Mouse (Mus musculus): Measurements from ENCODE around the gene Smc1a. TPM values are rescaled to one million over a fixed set of nuclear protein-coding genes. Genes with fewer than 3 reads are reported as not detected.
"Not testable (repeated sequence)": the region's sequence is repeated elsewhere in the genome, so short reads cannot be mapped to it uniquely, and the experiment has no call there.

Smc1a gene
- total RNA-seq (2017) = 293 and 367 TPM in 2 replicates

- peak; percentile 87 for ATAC-seq (replicated peaks; ENCODE audit: low read depth, poor library complexity, severe bottlenecking)
Measured at GRCm38 (mm10) chrX:152016151-152017145, at the start of gene Smc1a, which contains the start of gene Ribc1. Gene Smc1a (plus strand): TSS chrX:152016428. Gene Ribc1 (minus strand): TSS chrX:152016295.

GRCm38 (mm10) chrX:151999006-151999710, 17.1 kb upstream of the Smc1a start:
- no peak for ATAC-seq (replicated peaks; ENCODE audit: low read depth, poor library complexity, severe bottlenecking)

DNA sequence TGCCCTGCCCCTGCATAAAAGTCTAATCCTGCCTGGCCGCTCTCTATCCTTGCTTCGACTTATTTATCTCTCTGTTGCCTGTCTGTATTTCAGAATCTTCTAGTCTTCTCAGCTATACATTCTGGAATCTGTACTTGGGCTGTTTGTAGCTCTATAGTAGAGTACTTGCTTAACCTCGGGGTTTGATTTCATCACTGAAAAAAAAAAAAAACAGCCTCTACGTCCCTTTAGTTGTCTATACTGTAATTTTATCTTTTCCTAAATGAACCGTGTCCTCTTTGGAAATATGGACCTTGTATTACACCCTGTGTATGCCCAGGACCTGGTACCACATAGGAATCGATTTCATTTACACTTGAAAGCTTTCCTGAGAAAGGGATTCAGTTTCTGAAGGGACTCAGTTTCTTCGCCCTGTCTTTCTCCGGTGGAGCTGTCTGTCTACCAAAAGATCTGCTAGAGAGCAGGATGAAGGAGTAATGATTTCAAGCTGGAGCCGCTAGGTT, 15.0 kb upstream of the Smc1a start:
- ATAC-seq (replicated peaks; ENCODE audit: low read depth, poor library complexity, severe bottlenecking) = no peak

- ATAC-seq (replicated peaks; ENCODE audit: low read depth, poor library complexity, severe bottlenecking) = peak; percentile 100
Measured at GRCm38 (mm10) chrX:152001737-152002710, 14.2 kb upstream of the Smc1a start, which contains the start of gene Hsd17b10. Gene Hsd17b10 (plus strand): TSS chrX:152001845.

DNA sequence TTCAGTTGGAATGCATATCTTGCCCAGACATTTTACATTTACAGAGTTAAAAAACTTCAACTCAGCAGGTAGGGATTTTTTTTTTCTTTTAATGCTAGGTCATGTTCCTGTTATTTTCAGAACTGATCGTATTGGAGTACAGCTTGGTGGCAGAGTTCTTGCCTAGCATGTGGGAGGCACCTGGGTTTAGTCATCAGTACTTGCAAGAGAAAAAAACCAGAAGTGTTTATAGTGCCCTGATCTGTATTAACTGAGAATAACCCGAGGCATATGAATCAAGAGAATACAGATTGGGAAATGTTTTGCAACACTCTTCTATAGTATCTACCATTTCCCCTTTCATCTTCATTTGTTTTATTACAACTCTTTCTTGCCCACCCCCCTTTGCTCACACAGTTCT, 13.4 kb upstream of the Smc1a start:
- no peak for ATAC-seq (replicated peaks; ENCODE audit: low read depth, poor library complexity, severe bottlenecking)

GRCm38 (mm10) chrX:152007863-152008262, 8.4 kb upstream of the Smc1a start:
- peak; percentile 50; the same call in 1 of the 2 replicates for ATAC-seq (replicated peaks; ENCODE audit: low read depth, poor library complexity, severe bottlenecking)

DNA sequence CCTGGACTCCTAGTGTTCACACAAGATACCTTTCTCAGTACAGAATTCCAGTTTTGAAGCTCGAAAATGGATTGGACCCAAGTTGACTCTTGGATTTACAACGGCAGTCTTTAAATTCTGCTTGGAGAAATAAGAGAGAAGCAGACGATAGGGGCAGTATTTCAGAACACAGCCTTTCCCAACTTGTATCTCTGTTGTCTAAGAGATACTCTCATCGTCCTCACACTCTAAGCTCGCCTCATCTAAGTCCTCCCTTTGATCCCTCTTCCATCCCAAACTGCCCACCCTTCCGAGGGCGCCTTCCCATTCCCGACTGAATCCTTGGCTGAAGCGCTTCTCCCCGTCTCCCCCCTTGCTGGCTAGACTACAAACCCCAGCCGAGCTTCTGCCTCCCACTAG, 477 bp upstream of the Smc1a start:
- ATAC-seq (replicated peaks; ENCODE audit: low read depth, poor library complexity, severe bottlenecking) = peak; percentile 10

DNA sequence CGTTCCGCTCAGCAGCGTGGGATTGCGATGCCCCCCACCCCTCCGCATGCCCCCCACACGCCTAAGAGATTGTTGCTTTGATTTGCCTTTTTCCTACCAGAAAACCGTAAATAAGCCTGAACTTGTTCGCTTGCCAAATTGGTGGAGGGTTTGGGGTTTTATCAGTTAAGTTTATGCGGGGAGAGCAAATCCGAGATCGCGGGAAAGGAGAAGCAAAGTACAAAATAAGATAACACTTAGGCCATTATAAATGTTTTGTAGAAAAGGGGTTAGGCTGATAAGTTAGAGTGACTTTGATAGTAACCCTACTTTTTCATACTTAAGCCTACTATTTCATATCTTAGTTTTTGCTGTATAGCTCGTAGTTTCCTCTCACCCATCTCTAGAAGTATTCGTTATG, 958 bp downstream of the Smc1a start:
- no peak for ATAC-seq (replicated peaks; ENCODE audit: low read depth, poor library complexity, severe bottlenecking)

- no peak for ATAC-seq (replicated peaks; ENCODE audit: low read depth, poor library complexity, severe bottlenecking)
Measured at GRCm38 (mm10) chrX:152019294-152019693, 3.1 kb downstream of the Smc1a start.

DNA sequence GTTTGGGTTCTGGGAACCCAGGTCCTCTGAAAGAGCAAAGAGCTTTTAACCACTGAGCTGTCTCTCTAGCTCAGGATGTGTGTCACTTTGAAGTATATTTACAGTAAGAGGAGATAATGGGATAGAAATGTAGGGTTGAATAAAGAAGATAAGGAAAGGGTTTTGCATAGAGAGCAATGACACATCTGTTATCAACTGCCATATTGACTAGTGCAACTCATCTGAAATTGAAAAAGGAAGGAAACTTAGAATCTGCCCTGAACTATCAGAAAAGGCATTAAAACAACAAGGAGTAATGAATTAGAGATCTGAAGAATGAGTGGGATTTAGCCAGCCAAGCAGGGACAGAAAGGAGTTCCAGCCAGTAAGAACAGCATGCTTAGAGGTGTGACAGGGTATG, 23.6 kb downstream of the Smc1a start:
- ATAC-seq (replicated peaks; ENCODE audit: low read depth, poor library complexity, severe bottlenecking) = peak; percentile 47; the same call in 1 of the 2 replicates

DNA sequence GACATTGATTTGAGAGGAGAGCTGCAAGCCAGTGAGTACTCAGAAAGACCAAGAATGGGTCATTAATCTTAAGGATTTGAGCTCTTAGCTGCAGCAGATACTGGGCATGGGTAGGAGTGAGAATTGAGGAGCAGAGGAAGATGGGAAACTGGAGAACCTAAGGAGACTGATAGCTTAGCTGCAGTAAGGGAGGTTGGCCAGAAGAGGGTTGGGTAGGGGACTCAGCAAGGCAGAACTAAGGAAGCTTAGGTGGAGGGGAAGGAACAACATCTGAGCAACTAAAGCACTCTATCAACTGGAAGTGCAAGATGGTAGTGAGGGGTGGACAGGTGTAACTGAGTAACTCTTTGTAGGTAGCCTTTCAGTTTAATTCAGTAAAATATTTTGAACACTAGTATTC, 31.0 kb downstream of the Smc1a start:
- no peak for ATAC-seq (replicated peaks; ENCODE audit: low read depth, poor library complexity, severe bottlenecking)

DNA sequence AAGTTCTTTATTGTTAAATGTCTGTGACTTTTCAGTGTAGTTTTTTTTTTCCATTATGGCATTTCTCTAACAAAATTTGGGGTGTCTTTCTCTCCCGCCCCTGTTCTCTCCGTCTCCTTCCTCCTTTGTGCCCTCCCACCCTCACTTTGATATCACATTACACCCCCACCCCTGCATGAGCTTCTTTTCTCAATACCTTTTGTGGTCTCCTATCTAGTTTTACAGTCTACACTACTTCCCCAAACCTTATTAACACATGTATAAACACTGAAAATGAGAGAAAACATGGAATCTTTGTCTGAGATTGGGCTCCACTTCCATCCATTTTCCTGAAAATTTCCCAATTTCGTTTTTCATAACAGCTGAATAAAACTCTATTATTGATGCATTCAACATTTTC, 36.3 kb downstream of the Smc1a start:
- ATAC-seq (replicated peaks; ENCODE audit: low read depth, poor library complexity, severe bottlenecking) = no peak

DNA sequence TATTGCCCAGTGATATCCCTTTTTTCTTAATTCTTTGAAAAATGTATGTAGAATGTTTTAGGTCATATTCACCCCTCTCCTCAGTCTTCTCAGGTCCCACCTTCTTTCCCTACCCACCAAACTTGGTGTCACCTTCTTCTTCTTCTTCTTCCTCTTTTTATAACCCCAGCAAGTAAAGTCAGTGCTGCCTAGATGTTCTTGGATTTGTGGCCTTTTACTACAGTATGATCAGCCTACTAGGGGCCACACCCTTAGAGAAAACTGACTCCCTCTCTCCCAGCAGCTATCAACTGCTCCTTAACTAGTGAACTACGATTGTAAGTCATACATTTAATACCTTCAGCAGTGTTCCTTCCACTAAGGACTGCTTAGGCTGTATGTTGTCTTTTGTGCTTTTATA, 37.9 kb downstream of the Smc1a start:
- no peak for ATAC-seq (replicated peaks; ENCODE audit: low read depth, poor library complexity, severe bottlenecking)

DNA sequence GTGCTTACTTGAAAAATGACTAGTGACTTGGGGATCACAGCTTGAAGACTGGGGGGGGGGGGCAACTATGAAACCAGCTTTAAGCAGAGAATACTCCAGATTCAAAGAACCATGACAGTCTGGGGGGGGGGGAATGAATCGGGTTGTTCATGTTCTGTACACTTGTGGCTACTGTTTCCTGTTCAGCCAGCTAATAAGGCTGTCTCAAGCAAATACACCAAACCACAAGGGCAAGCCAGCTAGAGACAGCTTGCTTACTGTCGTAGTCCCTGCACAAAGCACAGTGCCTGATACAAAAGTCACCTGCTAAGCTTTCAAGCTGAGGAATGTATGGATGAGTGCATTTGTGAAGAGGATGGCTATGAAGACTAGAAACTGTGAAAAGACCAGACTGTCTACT, 49.4 kb downstream of the Smc1a start:
- peak; percentile 80 for ATAC-seq (replicated peaks; ENCODE audit: low read depth, poor library complexity, severe bottlenecking)

GRCm38 (mm10) chrX:152067789-152068188, 51.6 kb downstream of the Smc1a start:
- peak; percentile 58 for ATAC-seq (replicated peaks; ENCODE audit: low read depth, poor library complexity, severe bottlenecking)

- not testable (repeated sequence) for ATAC-seq (replicated peaks; ENCODE audit: low read depth, poor library complexity, severe bottlenecking)
Measured at GRCm38 (mm10) chrX:152089832-152090614, 73.8 kb downstream of the Smc1a start.

DNA sequence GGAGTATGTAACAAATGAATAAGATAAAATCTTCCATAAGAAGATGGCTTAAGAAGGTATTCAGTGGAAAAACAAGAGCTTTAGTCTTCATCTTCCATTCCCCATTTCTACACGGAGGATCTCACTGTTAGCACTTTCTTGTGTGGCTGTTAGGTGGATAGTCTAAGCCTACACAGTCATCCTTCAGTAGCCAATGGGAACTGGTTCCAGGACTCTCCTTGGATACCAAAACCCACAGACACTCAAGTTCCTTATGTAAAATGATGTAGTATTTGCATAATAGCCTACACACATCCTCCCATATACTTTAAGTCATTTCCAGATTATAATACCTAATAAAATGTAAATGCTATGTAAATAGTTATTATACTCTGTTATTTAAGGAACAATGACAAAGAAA, 81.3 kb downstream of the Smc1a start:
- ATAC-seq (replicated peaks; ENCODE audit: low read depth, poor library complexity, severe bottlenecking) = no peak
